8 mouse cellular contexts compared by ENCODE assay signal in genomic region chr11:78397397-78397796, GRCm38 (mm10). TPM values are rescaled to one million over a fixed set of nuclear protein-coding genes. Genes with fewer than 3 reads are reported as not detected.
A peak's percentile ranks its signal among the peaks of the same experiment; 100 is the strongest.
DNase-seq lines count a peak whose midpoint lies in the region; ATAC-seq lines count a peak whose summit lies in the region.

No protein-coding gene starts in this region.

- H3K9ac ChIP-seq in intestine, embryonic 14.5 days (ENCODE audit: low read length), result no peak overlapping the region

- no peak for ATAC-seq in cerebellum, adult (ENCODE audit: insufficient number of reproducible peaks, low FRiP score, low TSS enrichment)
- peak; percentile 63 for ATAC-seq in intestine, embryonic 14.5 days (replicated peaks; ENCODE audit: low FRiP score, low TSS enrichment, low read depth)

- DNase-seq in cerebellum, adult 11 months, result peak; percentile 36
- DNase-seq in cerebellum, adult 9-11 months, result peak; percentile 52
- DNase-seq in gastrocnemius, adult 8-10 months (ENCODE audit: low spot score in 2 of 2), result peak; percentile 12 to 26
- DNase-seq in intestine, embryonic 14.5 days (ENCODE audit: low spot score), result peak; percentile 86
- peak; percentile 69 for DNase-seq in liver
- DNase-seq in monocyte, adult 2 months (ENCODE audit: low read depth in 1 of 2, low spot score in 2 of 2), result peak; percentile 17 to 29
- peak; percentile 79 for DNase-seq in splenic B cell, adult 2 months (ENCODE audit: low read depth, low spot score)

- WGBS in intestine, embryonic 14.5 days, result 12% methylated on average over 18 of the region's 18 CpGs

- H3K27ac ChIP-seq in intestine, embryonic 14.5 days (ENCODE audit: low read depth), result peak overlapping the region; percentile 12; the same call in 1 of the 2 replicates

- no peaks in the 10 kb centered on the region for H3K9me3 ChIP-seq in intestine, embryonic 14.5 days (ENCODE audit: control insufficient read depth, low read length)

- H3K4me2 ChIP-seq in intestine, embryonic 14.5 days (ENCODE audit: low read length), result peak overlapping the region; percentile 33

- no peaks in the 10 kb centered on the region for H3K27me3 ChIP-seq in intestine, embryonic 14.5 days (replicated peaks; ENCODE audit: control insufficient read depth, insufficient read depth, low read length)
- no peaks in the 10 kb centered on the region for H3K27me3 ChIP-seq in splenic B cell, adult 2 months (ENCODE audit: control insufficient read depth, insufficient read depth, low read length, poor library complexity, severe bottlenecking)

- H3K36me3 ChIP-seq in intestine, embryonic 14.5 days (ENCODE audit: control insufficient read depth, insufficient read depth, low read length), result no peaks in the 10 kb centered on the region
- H3K36me3 ChIP-seq in splenic B cell, adult 2 months (ENCODE audit: control insufficient read depth, insufficient read depth, low read length, poor library complexity, severe bottlenecking), result no peaks in the 10 kb centered on the region

- H3K4me1 ChIP-seq in intestine, embryonic 14.5 days (replicated peaks; ENCODE audit: control insufficient read depth, insufficient read depth, low read length), result no peaks in the 10 kb centered on the region; the same call in 1 of the 2 replicates

- H3K4me3 ChIP-seq in intestine, embryonic 14.5 days (ENCODE audit: low read depth, low read length), result no peak overlapping the region

RNA-seq across cellular contexts. Expression of gene Foxn1, which starts 11.0 kb away (rescaled TPM):
- total RNA-seq in gastrocnemius, adult 8-10 months (2022), result not detected
- polyA plus RNA-seq in intestine, embryonic 14.5 days (2014; fragmentation: Nextera tagmentation; extraction: Ambion mirVana), result not detected in 2 replicates

RNA-seq across cellular contexts. Expression of gene Slc13a2, which starts 24.6 kb away (rescaled TPM):
- total RNA-seq in gastrocnemius, adult 8-10 months (2022), result not detected
- 0.07 and 0.12 TPM in 2 replicates for polyA plus RNA-seq in intestine, embryonic 14.5 days (2014; fragmentation: Nextera tagmentation; extraction: Ambion mirVana)

RNA-seq across cellular contexts. Expression of gene Unc119, which starts 54.1 kb away (rescaled TPM):
- total RNA-seq in gastrocnemius, adult 8-10 months (2022), result 10 to 100 TPM in 1 of 4 experiments, 1 to 10 TPM in 3; 5.3 to 14.9 (median 8.4) TPM
- polyA plus RNA-seq in intestine, embryonic 14.5 days (2014; fragmentation: Nextera tagmentation; extraction: Ambion mirVana), result 39.8 and 42.8 TPM in 2 replicates

Comparison
In these comparisons a context has a peak if more than half of its experiments do, and no peak if none do; other contexts are left out.
1. DNase-seq: peak in every context shown above with its lines; median percentile 86 in intestine, embryonic 14.5 days; 79 in splenic B cell, adult 2 months; 69 in liver; 52 in cerebellum, adult 9-11 months; 36 in cerebellum, adult 11 months; 23 in monocyte, adult 2 months; 19 in gastrocnemius, adult 8-10 months.